ENCODE assay signal across 8 mouse cellular contexts in genomic region chr10:127338930-127339682, GRCm38 (mm10). TPM values are rescaled to one million over a fixed set of nuclear protein-coding genes. Genes with fewer than 3 reads are reported as not detected.
DNase-seq lines count a peak whose midpoint lies in the region; ATAC-seq and TF ChIP-seq lines count a peak whose summit lies in the region.

No protein-coding gene starts in this region.

- H3K9me3 ChIP-seq in kidney, embryonic 14.5 days (ENCODE audit: control insufficient read depth, low read length) = no peaks in the 10 kb centered on the region

- peaks cover 3% of the 10 kb centered on the region; the same call in 1 of the 2 replicates for H3K27me3 ChIP-seq in kidney, embryonic 14.5 days (ENCODE audit: control insufficient read depth, insufficient read depth, low read length)

- H3K36me3 ChIP-seq in kidney, embryonic 14.5 days (ENCODE audit: control insufficient read depth, insufficient read depth, low read length) = peaks cover 18% of the 10 kb centered on the region

- TF ChIP-seq POLR2A in bone marrow macrophage, adult 2 months (IDR thresholded peaks at IDR 0.05; ENCODE audit: borderline replicate concordance, low read depth, low read length) = no peak
- TF ChIP-seq POLR2A in embryonic fibroblast, embryonic 13.5 days (IDR thresholded peaks at IDR 0.05; ENCODE audit: low read depth, low read length) = no peak

- TF ChIP-seq CTCF in bone marrow macrophage, adult 2 months (IDR thresholded peaks at IDR 0.05; ENCODE audit: low read depth, low read length) = peak; percentile 71
- peak; percentile 46; the same call in 1 of the 2 replicates for TF ChIP-seq CTCF in embryonic fibroblast, embryonic 13.5 days (IDR thresholded peaks at IDR 0.05; ENCODE audit: borderline replicate concordance, insufficient read depth, low read length)

- 0 out of 2 replicates have a peak, but pooled peaks cover 4% of the 10 kb centered on the region for H3K4me1 ChIP-seq in bone marrow macrophage, adult 2 months (ENCODE audit: control insufficient read depth, insufficient read depth, low read length)
- no peaks in the 10 kb centered on the region for H3K4me1 ChIP-seq in embryonic fibroblast, embryonic 13.5 days (ENCODE audit: control insufficient read depth, insufficient read depth, low read length)
- H3K4me1 ChIP-seq in kidney, embryonic 14.5 days (ENCODE audit: control insufficient read depth, insufficient read depth, low read length) = peaks cover 9% of the 10 kb centered on the region

- peak overlapping the region; percentile 73 for H3K4me2 ChIP-seq in kidney, embryonic 14.5 days (replicated peaks; ENCODE audit: low read depth, low read length)

- no peak overlapping the region for H3K27ac ChIP-seq in bone marrow macrophage, adult 2 months (ENCODE audit: insufficient read depth, low read depth, low read length)
- 0 out of 2 replicates have a peak overlapping the region, but pooled peaks have one; percentile 34 for H3K27ac ChIP-seq in embryonic fibroblast, embryonic 13.5 days (ENCODE audit: insufficient read depth, low read length)
- peak overlapping the region; percentile 87 for H3K27ac ChIP-seq in kidney, embryonic 14.5 days (ENCODE audit: low read depth, low read length)

- DNase-seq in B cell, adult 2 months = peak; percentile 88 to 90
- peak; percentile 86 to 91 for DNase-seq in heart, adult 9 months (ENCODE audit: low spot score in 2 of 2)
- DNase-seq in liver = peak; percentile 84
- peak; percentile 84 to 91 for DNase-seq in spleen, postnatal 4 days (ENCODE audit: low spot score in 2 of 2)

- peak overlapping the region; percentile 59 for H3K4me3 ChIP-seq in bone marrow macrophage, adult 2 months (ENCODE audit: insufficient read depth, low read length)
- H3K4me3 ChIP-seq in embryonic fibroblast, embryonic 13.5 days (ENCODE audit: insufficient read depth, low read length) = peak overlapping the region; percentile 54
- peak overlapping the region; percentile 53 for H3K4me3 ChIP-seq in kidney, embryonic 14.5 days (ENCODE audit: low read length)

- peak overlapping the region; percentile 57 for H3K9ac ChIP-seq in kidney, embryonic 14.5 days (ENCODE audit: low read depth, low read length)

- ATAC-seq in kidney, embryonic 14.5 days (ENCODE audit: low FRiP score, low TSS enrichment) = peak; percentile 74
- peak; percentile 79 for ATAC-seq in monocyte, adult 5-6 weeks (replicated peaks; ENCODE audit: insufficient number of reproducible peaks, low FRiP score, low TSS enrichment, poor library complexity, severe bottlenecking)

- under 1% methylated on average over 31 of the region's 31 CpGs for WGBS in kidney, embryonic 14.5 days

RNA-seq across cellular contexts. Expression of gene Gli1, which starts 2.7 kb away (rescaled TPM):
- not detected in 2 replicates for polyA plus RNA-seq in bone marrow macrophage, adult 2 months (2012; ENCODE audit: insufficient read depth, insufficient read length, missing spikeins)
- polyA plus RNA-seq in embryonic fibroblast, embryonic 13.5 days (2011; ENCODE audit: insufficient read length, low read depth, missing spikeins) = 0.43 and 0.84 TPM in 2 replicates
- polyA plus RNA-seq in kidney, embryonic 14.5 days (2014; fragmentation: Nextera tagmentation; extraction: Ambion mirVana) = 8.2 and 9.2 TPM in 2 replicates
- total RNA-seq in monocyte, adult 5-6 weeks (2017) = not detected in 3 replicates

RNA-seq across cellular contexts. Expression of gene Inhbe, which starts 15.1 kb away (rescaled TPM):
- not detected in 2 replicates for polyA plus RNA-seq in bone marrow macrophage, adult 2 months (2012; ENCODE audit: insufficient read depth, insufficient read length, missing spikeins)
- polyA plus RNA-seq in embryonic fibroblast, embryonic 13.5 days (2011; ENCODE audit: insufficient read length, low read depth, missing spikeins) = not detected in 2 replicates
- 0.07 and 0.08 TPM in 2 replicates for polyA plus RNA-seq in kidney, embryonic 14.5 days (2014; fragmentation: Nextera tagmentation; extraction: Ambion mirVana)
- total RNA-seq in monocyte, adult 5-6 weeks (2017) = not detected in 3 replicates

RNA-seq across cellular contexts. Expression of gene Arhgap9, which starts 17.3 kb away (rescaled TPM):
- 131 and 146 TPM in 2 replicates for polyA plus RNA-seq in bone marrow macrophage, adult 2 months (2012; ENCODE audit: insufficient read depth, insufficient read length, missing spikeins)
- 0.18 TPM in 1 of 2 replicates, not detected in the other for polyA plus RNA-seq in embryonic fibroblast, embryonic 13.5 days (2011; ENCODE audit: insufficient read length, low read depth, missing spikeins)
- polyA plus RNA-seq in kidney, embryonic 14.5 days (2014; fragmentation: Nextera tagmentation; extraction: Ambion mirVana) = 3.0 and 3.1 TPM in 2 replicates
- total RNA-seq in monocyte, adult 5-6 weeks (2017) = 101 to 125 TPM (median 109 TPM) in 3 replicates

RNA-seq across cellular contexts. Expression of gene Mars, which starts 27.5 kb away (rescaled TPM):
- polyA plus RNA-seq in bone marrow macrophage, adult 2 months (2012; ENCODE audit: insufficient read depth, insufficient read length, missing spikeins) = 29.4 and 34.9 TPM in 2 replicates
- 105 and 110 TPM in 2 replicates for polyA plus RNA-seq in embryonic fibroblast, embryonic 13.5 days (2011; ENCODE audit: insufficient read length, low read depth, missing spikeins)
- polyA plus RNA-seq in kidney, embryonic 14.5 days (2014; fragmentation: Nextera tagmentation; extraction: Ambion mirVana) = 93.9 and 146 TPM in 2 replicates
- total RNA-seq in monocyte, adult 5-6 weeks (2017) = 56.6 to 72.2 TPM (median 64.5 TPM) in 3 replicates

RNA-seq across cellular contexts. Expression of gene Inhbc, which starts 31.1 kb away (rescaled TPM):
- not detected in 2 replicates for polyA plus RNA-seq in bone marrow macrophage, adult 2 months (2012; ENCODE audit: insufficient read depth, insufficient read length, missing spikeins)
- not detected in 2 replicates for polyA plus RNA-seq in embryonic fibroblast, embryonic 13.5 days (2011; ENCODE audit: insufficient read length, low read depth, missing spikeins)
- 0.10 and 0.22 TPM in 2 replicates for polyA plus RNA-seq in kidney, embryonic 14.5 days (2014; fragmentation: Nextera tagmentation; extraction: Ambion mirVana)
- total RNA-seq in monocyte, adult 5-6 weeks (2017) = not detected in 3 replicates

Comparison
In these comparisons a context has a peak if more than half of its experiments do, and no peak if none do; other contexts are left out.
1. RNA of gene Arhgap9, which starts 17.3 kb away (polyA plus RNA-seq): 131 to 146 TPM in bone marrow macrophage, adult 2 months; 3.0 to 3.1 TPM in kidney, embryonic 14.5 days and 0.18 TPM in embryonic fibroblast, embryonic 13.5 days; every median in the first group is over 10 times any median in the second.
2. Peak in every context shown above with its lines, with median percentiles within 50 percentile points of each other: DNase-seq and H3K4me3 ChIP-seq.